Mouse (Mus musculus) mesoderm, embryonic 11.5 days (tissue): ENCODE measurements at regions not wholly inside any gene's neighbourhood (a gene's known extent, or its start where the extent isn't known, plus 50 kb on each side); places are given as distances from the start of the nearest gene placed in this dataset.
"Not testable (repeated sequence)": the region's sequence is repeated elsewhere in the genome, so short reads cannot be mapped to it uniquely, and the experiment has no call there.

Experiments
- DNase-seq: peaks from one replicate; pipeline ENCODE4 v3.0.0-alpha.2; 2012; ENCODE audit warnings: low read depth, low spot score

DNA sequence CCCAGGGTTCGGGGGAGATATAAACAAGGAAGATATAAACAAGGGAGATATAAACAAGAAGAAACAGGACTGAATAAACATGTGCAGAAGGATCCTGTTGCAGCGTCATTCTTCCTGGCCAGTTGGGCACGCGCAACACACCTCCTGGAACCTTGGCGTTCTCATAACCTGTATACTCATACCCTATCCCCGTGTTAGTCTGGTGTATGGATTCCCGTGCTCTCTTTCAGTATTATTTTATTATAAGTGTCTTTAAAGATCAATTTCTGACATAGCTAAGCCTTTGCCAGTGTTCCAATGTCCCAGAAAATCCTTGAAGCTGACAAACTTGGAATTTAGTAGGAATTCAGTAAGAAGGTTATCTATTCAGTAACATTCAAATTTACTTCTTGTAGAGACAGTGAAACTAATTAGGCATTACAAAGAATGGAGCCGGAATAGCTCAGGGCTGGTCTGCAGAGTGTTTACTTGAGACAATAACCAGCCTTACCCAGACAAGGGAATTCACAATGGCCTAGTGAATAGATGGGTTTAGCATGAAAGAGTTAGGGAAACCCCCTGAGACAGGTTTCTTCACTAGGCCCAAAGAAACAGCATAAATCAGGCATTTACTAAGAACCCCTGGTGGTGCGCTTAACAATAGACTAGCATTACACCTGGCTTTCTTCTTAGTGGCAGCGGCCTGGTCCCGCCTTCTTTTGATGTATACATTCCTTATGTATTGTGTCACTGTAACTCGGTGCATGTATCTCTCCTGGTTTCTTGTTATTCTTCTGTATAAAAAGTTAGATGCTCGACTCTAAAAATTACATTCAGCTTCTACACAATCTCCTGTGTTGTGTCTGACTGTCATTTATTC lies 458.4 kb downstream of the Epm2a start:
- not testable (repeated sequence) for DNase-seq

DNA sequence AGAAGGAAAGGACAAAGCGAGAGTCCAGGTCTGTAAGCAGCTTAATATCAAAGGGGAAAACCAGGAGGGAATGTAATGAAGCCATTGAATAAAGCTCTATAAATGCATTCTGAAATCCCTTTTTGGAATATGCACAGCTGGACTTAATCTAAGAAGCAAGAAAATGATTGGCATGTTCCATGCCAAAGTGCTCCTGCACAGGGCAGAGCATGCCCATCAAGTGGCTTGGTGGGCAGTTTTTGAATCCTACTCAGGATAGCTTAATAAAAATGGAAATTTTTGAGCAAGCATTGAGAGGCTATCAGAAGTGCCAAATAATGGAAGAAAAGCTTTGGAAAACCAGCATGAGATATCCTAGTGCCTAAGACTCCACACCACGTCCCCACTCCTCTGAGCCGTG lies 466.1 kb downstream of the Epm2a start:
- DNase-seq = no peak

DNA sequence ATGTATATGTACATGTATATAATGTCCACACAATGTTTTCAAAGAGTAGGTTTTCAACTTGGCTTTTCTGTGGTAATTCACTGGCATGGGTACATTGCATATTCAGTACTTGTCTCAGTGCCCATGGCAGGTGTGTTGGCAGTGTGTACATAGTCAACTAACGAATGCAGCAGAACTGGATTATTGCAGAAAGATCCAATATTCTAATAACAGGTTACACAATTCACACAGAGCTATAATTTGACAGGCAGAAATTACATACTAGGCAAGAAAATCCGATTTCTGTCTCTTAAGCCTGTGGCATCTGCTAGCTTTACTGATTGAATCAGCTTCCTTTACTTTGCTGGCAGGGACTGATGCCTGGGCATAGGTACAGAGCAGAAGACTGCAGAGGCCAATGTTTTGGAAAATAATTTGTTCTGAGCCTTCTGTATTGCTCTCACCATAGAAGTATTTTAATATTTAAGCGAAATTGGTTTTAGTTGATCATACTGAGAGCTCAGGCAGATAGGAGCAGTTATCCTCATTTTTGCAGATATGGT lies 479.3 kb downstream of the Epm2a start:
- DNase-seq = no peak

- DNase-seq = no peak
Observed at GRCm38 (mm10) chr10:11841094-11841493, 497.9 kb downstream of the Epm2a start.

GRCm38 (mm10) chr10:11841494-11841893 lies 498.3 kb downstream of the Epm2a start:
- no peak for DNase-seq

DNA sequence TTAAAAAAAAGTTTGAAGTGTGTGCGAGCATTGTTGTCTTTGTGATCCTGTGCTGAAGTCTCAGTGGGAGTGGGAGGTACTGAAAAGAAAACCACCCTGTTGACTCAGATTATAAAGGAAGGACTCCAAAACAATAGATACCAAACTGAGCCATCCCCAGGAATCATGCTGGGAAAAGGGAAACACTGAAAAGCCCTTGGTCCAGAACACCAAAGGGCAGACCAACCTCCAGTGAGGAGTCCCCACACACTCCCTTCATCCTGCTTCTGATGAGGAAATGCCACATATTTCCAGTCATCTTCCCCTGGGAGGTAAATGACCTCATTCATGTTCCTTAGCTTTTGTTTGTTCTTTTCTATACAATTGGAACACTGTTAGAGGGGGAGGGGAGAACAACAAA lies 502.9 kb downstream of the Epm2a start:
- DNase-seq = no peak

DNA sequence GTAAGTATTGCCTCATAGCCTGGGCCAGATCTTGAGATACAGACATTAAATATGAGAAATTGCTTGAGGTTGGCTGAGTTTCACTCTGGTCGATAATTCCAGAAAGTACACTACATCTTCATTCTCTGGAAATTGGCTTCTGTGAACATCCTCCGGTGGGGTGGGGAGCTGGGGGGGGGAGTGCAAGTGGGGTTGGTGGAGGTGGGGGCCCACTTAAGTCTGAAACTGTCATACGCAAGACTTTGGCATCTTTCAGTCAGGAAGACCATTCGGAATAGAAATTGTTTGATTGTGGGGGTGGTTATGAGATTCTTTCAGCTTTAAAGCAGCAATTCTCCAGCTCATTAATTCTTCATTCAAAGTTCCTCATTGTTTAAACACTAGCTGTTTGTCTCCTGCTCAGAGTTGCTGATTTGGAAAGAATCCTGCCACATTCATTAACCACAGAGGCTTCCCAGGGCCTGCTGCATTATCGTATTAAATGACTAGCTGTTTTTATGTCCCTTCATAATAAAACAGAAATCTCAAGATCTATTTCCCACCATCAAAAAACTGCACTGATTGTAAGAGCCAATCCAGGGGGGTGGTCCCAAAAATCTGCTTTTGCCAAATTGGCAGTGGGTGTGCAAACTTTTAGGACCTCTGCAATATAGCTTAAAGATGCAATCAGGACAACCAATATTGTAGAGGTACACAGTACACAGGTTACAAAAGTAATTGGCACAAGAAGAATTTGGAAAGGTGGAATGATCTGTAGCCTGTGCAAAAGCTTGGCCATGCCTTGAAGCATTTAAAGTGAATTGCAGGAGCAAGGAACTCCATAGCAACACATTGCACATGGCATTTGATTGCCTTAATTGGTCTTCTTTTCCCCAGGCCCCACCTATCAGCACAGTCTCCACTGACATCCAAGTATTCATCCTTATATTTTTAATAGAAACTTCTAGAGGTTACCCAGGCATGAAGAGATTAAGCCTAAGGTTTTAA lies 532.2 kb downstream of the Epm2a start:
- no peak for DNase-seq

DNA sequence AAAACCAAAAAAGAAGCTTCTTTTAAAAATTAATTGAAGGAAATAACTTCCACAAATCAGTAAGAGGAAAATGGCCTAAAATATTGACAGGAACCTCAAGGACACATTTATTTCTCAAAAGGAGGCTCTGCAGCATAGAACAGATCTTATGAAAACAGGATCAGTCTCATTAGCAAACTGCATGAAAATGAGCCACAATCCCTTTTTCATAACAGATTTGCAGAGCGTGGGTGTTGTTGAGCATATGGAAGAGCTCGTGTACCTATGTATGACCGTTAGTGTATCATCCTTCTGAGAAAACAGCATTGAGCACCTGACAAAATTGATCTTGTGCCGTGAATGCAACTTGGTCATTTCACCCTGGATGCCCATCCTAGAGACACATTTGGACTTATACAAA lies 543.0 kb downstream of the Epm2a start:
- DNase-seq = no peak

GRCm38 (mm10) chr10:11888953-11889352 lies 545.7 kb downstream of the Epm2a start:
- no peak for DNase-seq

- no peak for DNase-seq
Observed at GRCm38 (mm10) chr10:11922132-11922531, 578.9 kb downstream of the Epm2a start.

- DNase-seq = no peak
Observed at GRCm38 (mm10) chr10:11938164-11938563, 595.0 kb downstream of the Epm2a start.

DNA sequence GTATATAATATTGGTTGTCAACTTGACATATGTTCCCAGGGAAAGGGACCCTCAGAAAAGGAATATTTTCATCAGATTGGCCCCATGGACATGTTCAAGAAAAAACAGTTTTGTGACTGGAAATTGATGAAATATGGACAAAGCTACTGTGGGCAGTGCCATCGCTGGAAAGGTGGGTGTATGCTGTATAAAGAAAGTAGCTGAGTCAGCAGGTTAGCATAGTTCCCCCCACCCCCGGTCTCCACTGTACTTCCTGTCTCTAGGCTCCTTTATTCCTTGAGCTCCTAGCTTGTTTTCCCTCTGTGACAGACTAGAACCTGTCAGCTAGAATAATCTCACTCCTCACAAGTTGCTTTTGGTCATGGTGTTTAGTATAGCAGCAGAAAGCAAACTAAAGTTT lies 599.6 kb downstream of the Epm2a start:
- DNase-seq = no peak

- peak; percentile 1 for DNase-seq
Observed at GRCm38 (mm10) chr10:11960327-11960922, 617.2 kb downstream of the Epm2a start.

GRCm38 (mm10) chr10:12004966-12005365 lies 661.8 kb downstream of the Epm2a start:
- no peak for DNase-seq

DNA sequence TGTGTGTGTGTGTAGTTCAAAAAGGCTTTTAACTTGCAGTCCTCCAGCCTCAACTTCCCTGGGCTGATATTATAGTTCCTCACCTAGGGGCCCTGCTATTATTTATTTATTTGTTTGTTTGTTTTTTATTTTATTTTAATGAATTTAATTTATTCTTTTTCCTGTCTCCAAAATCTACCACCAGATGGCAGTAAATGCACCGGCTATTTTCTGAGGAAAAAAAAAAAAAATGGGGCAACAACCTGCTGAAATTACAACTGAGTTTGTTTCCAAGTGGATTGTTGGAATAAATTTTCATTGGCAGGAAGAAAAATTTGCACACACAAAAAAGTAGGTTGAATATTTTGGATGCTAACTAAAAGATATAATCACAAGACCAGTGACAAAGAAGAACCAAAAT lies 662.7 kb downstream of the Epm2a start:
- no peak for DNase-seq

- DNase-seq = no peak
Observed at GRCm38 (mm10) chr10:12017286-12017685, 674.1 kb downstream of the Epm2a start.

DNA sequence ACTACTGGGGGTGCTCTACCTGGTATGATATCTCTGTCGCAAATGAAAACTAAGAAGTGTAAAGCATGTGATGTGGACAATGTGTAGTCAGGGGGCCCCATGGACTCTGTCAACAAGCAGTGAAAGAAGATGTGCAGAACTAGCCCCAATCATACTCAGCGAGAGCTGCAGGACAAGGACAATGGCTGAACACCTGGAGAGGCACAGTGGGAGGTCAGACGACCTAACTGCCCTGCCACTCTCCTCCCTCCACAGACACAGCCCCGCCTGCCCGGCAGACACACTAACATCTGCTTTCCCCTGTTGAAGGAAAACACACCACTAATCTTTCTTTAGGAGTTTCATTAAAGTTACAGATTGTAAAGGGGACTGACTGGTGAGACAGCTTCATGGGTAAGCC lies 675.1 kb downstream of the Epm2a start:
- DNase-seq = no peak

- DNase-seq = no peak
Observed at GRCm38 (mm10) chr10:12019159-12019779, 676.1 kb downstream of the Epm2a start.

DNA sequence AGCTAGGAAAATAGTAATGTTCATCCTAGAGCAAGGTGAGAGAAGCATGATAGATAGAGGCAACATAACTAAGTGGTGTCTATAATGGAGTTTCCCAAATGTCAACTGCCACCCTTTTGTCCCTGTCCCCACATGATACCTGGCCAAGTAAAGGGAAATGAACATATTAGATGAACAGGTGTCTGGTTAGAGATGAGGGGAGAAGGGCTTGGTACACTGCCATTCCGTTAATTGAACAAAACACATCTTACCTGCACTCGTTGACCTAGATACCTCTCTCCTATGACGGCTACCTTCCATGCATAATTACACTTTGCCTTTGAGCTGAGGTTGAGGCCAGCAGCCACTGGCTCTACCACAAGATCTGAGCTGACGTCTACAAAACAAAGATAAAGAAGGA lies 677.4 kb downstream of the Epm2a start:
- DNase-seq = no peak

- DNase-seq = no peak
Observed at GRCm38 (mm10) chr10:12035159-12035558, 692.0 kb downstream of the Epm2a start.

GRCm38 (mm10) chr10:12045937-12046336 lies 702.7 kb downstream of the Epm2a start:
- no peak for DNase-seq
